In the genomic region with DNA sequence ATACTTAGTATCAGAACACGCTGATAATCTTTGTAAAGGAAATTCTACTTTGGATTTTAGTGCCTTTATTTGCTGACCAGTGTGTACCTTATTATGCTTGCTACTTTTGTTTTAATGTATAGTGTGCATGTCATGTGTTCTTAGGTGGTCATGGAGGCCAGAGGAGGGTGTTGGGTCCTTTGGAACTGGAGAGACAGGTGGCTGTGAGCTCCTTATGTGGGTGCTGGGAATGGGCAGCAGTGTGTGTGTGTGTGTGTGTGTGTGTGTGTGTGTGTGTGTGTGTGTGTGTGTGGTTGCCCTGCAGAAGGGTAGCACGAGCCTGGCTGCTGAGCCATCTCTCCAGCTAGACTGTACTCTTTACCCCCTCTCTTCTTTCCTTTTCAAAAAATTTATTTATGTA, we compare ENCODE assay signal across 20 mouse cellular contexts. TPM values are rescaled to one million over a fixed set of nuclear protein-coding genes. Genes with fewer than 3 reads are reported as not detected.
A peak's percentile ranks its signal among the peaks of the same experiment; 100 is the strongest.
DNase-seq lines count a peak whose midpoint lies in the region; TF ChIP-seq lines count a peak whose summit lies in the region.
"Had no signal": no experiment of that assay in that cellular context is flagged by ENCODE, and none has a peak within 500 bp of the region (broad histone marks: within the 10 kb centered on the region; RNA-seq: fewer than 3 reads in every experiment).

No protein-coding gene starts in this region.

- no peaks in the 10 kb centered on the region for H3K27me3 ChIP-seq in myocyte (ENCODE audit: control insufficient read depth, insufficient read depth, insufficient read length)
- H3K27me3 ChIP-seq: CH12.LX, Patski had no signal

- no peak overlapping the region for H3K4me2 ChIP-seq in myocyte (ENCODE audit: low read depth)

- DNase-seq in frontal cortex, adult 2 months (ENCODE audit: extremely low spot score in 1 of 2, low spot score in 1 of 2): no peak
- DNase-seq: adrenal gland, adult 2 months; adrenal gland, adult 8-10 months; adrenal gland, postnatal 10 days; adrenal gland, postnatal 14 days; adrenal gland, postnatal 25 days; adrenal gland, postnatal 36 days; B cell, adult 2 months; cerebellum, adult 11 months; cerebellum, adult 11-12 months; cerebellum, adult 18-20 months; cerebellum, adult 2 months had no signal

- peaks cover 8% of the 10 kb centered on the region for H3K79me2 ChIP-seq in myocyte (ENCODE audit: control insufficient read depth, insufficient read depth)

- no peak for TF ChIP-seq POLR2A in myocyte (IDR thresholded peaks at IDR 0.05; ENCODE audit: insufficient read length, low read depth)

- no peak overlapping the region for H3K4me3 ChIP-seq in myocyte

- no peak overlapping the region for H3ac ChIP-seq in myocyte (ENCODE audit: control insufficient read depth, insufficient read length)

- H3K36me3 ChIP-seq in myocyte (ENCODE audit: control insufficient read depth, insufficient read depth): peaks cover 20% of the 10 kb centered on the region

TF ChIP-seq in myocyte, 11 proteins besides CTCF, POLR2A, EP300 and RAD21:
- peak in 1 of 3 experiments; percentile 51 for TF ChIP-seq MYOG (IDR thresholded peaks at IDR 0.05; ENCODE audit: control insufficient read depth in 1 of 3, insufficient read depth in 1 of 3, insufficient read length in 2 of 3, low read depth in 2 of 3)
- TF ChIP-seq REST (IDR thresholded peaks at IDR 0.05; ENCODE audit: insufficient read depth, insufficient read length): no peak
- peak in 2 of 3 experiments; percentile 16 to 53 for TF ChIP-seq MYOD1 (IDR thresholded peaks at IDR 0.05; ENCODE audit: control insufficient read depth in 1 of 3, insufficient read length in 2 of 3, low read depth in 2 of 3)

RNA-seq across cellular contexts. Expression of a gene that starts 13.5 kb away (rescaled TPM):
- 14.2 TPM for polyA plus RNA-seq in myocyte (2012; fragmentation: generic; extraction: Trizol)
- 171 and 180 TPM in 2 replicates for polyA plus RNA-seq in frontal cortex, adult 2 months (2012; rRNA removed)

RNA-seq across cellular contexts. Expression of a gene that starts 32.7 kb away (rescaled TPM):
- polyA plus RNA-seq in myocyte (2012; fragmentation: generic; extraction: Trizol): not detected
- not detected in 2 replicates for polyA plus RNA-seq in frontal cortex, adult 2 months (2012; rRNA removed)
- polyA plus RNA-seq: activated CD4-positive, CD25-positive, alpha-beta regulatory T cell, adult 4 months; brain, embryonic 14.5 days; C2C12; CD4-positive, CD25-positive, alpha-beta regulatory T cell, adult 4 months; cerebellum, adult 2 months; G1E; Patski had no signal

RNA-seq across cellular contexts. Expression of a gene that starts 57.5 kb away (rescaled TPM):
- 1.3 TPM for polyA plus RNA-seq in myocyte (2012; fragmentation: generic; extraction: Trizol)
- polyA plus RNA-seq in frontal cortex, adult 2 months (2012; rRNA removed): 265 and 280 TPM in 2 replicates
- polyA plus RNA-seq: G1E had no signal

Comparison
In these comparisons a context has a peak if more than half of its experiments do, and no peak if none do; other contexts are left out.
1. RNA of a gene that starts 13.5 kb away (polyA plus RNA-seq): 171 to 180 TPM in frontal cortex, adult 2 months; 14.2 TPM in myocyte (single experiment); every median in the first group is over 10 times any median in the second.
2. RNA of a gene that starts 57.5 kb away (polyA plus RNA-seq): 265 to 280 TPM in frontal cortex, adult 2 months; 1.3 TPM in myocyte (single experiment); every median in the first group is over 100 times any median in the second.